Mouse (Mus musculus) cerebellum, adult (tissue): ENCODE measurements around the gene Best1.

Source experiments
- ATAC-seq: cut with Nextera tagmentation; 2 replicates; pipeline ENCODE4 v1.9.2; 2017; ENCODE audit warnings: mild to moderate bottlenecking, moderate library complexity, mixed read lengths; ENCODE audit not compliant: insufficient number of reproducible peaks, low FRiP score, low TSS enrichment

The Best1 gene

DNA sequence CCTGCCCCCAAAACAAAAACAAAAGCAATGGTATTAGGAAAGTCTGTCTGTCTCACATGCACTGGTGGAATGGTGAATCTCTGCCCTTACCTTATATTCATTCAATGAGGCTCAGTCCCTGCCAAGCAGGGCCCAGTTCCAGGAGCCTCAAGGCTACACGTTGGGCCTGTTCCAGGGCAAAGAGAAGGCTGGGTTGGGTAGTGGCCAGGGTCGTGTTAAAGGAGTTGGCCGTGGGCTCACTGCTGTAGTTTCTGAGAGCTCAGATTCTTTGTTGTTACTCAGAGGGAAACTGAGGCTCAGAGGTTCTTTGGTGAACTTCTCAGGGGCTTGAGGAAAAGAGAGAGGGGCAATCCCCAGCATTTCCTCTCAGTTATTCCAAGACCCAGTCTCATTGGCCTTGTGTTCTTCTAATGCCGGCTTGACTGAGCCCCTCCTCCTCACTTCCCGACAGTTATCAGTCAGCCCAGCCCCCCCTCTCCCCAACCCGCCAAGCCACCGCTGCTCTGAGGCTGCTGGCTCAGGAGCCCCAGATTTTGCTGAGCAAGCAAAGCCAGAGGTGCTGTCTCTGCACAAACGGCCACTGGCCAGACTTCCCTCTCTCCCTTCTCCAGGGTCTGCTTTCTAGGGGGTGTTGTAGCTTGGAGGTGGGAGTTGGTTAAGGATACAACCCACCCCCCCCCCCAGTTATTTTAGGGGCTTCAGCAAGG, 23.9 kb upstream of the Best1 start:
- ATAC-seq = no peak

DNA sequence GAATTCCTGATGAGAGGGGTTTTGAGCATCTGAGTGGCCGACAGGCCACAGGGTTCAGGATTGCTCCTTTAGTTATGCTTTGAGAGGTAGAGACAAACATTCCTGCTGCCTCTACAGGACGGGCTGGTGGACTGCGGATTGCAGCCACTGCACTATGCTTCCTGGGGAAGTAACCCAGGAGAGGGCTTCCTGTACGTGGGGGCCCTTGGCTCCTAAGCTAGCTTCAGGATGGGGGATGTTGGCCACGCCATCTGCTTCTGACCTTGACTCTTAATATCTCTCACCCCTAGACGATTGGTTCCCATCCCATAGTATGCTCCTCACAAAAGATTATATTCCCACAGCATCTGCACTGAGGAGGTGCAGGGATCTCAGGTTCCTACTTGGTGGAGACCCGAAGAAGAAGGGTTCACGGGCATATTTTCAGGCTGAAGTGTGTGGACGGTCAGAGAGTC, 21.9 kb upstream of the Best1 start:
- ATAC-seq = no peak

DNA sequence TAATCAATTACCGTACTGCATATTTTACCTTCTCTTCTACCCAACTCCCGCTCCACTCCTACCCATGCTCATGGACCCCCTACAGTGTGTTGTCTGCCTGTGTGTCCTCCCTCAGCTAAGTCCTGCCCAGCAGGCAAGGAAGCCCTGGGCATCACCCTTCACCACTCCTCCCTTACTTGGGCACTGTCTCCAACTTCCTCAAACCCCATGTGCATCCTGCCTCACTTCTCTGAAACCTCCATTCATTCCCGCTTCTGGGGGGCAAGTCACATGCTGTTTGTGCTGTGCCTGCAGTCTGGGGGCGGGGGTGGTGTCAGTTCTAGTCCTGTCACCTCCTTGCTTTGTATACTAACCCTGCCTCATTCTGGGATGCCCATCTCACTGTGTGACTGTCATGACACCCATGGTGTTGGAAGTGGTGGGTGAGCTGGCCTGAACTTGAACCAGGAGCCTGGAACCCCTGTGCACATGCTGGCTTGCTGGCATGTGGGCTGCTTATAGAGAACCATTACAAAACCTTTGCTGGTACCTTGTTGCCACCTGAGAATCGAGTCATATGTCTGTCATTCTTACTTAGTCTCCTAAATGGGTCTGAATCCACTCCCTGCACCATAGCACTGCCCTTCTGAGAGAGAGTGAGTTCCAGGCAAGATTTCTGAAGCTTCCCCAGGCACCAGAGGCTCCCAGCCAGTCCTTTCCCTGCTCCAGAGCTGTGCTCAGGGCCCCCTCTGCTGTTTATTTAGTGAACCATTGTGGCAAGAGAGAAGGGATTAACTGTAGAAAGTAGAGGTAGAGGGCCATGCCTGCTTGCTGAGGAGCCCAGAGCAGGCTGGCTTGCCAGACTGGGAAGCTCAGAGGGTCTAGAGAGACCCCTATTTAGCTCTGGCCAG, 21.2 kb upstream of the Best1 start:
- ATAC-seq = no peak

DNA sequence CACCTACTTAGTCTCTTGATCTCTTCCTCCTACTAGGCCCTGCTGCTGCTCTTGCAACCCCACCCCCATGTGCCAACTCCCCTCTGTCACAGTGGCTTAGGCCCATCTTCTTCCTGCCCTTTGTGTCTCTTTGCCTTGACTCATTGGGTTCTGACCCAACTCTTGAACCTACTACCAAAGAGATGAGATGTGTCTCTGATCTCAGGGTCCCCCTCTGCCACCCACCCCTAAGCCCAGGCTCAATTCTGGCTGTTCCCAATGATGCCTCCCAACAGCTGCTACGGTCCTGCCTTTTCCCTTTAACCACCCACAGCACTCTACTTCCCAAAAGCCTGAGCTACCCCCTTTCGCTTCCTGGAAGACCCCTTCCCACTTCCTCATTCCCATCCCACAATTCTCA, 20.5 kb upstream of the Best1 start:
- no peak for ATAC-seq

DNA sequence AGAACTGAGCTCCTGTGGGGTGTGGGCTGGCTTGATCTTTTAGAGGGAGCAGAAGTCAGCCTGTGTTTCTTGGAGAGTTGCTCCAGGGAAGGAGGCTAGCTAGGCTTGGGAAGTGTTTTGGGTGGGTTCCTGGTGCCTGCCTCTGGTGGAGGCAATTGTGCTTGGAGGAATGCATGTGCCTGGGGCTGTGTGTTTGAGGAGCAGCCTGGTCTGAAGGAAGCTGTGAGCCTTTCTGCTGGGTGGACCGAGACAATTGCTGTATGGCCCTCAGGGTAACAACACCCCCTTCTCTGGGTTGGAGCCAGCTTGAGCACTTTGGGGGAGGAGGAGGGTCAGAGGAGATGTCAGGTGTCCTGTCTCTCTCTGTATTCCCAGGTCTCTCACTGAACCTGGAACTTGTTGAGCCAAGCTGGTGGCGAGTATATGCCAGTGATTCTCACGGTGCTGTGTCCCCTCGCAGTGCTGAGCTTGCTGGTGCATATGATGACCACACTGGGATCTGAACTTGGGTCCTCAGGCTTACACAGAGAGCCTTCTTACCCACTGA, 17.9 kb upstream of the Best1 start:
- ATAC-seq = no peak

DNA sequence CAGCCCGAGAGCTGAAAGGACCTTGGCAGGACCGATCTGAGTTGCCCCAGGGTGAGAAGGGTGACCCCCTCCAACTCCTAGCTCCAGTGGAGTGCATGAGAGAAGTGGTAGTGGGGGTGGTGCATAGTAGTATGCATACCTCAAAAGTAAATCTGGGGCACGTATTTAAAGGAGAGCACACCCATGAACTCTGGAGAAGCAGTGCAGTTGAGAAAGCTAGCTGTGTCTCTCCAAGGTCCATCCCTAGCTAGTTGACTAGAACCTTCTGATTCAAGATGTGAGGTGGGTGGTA, 17.0 kb upstream of the Best1 start:
- ATAC-seq = no peak

DNA sequence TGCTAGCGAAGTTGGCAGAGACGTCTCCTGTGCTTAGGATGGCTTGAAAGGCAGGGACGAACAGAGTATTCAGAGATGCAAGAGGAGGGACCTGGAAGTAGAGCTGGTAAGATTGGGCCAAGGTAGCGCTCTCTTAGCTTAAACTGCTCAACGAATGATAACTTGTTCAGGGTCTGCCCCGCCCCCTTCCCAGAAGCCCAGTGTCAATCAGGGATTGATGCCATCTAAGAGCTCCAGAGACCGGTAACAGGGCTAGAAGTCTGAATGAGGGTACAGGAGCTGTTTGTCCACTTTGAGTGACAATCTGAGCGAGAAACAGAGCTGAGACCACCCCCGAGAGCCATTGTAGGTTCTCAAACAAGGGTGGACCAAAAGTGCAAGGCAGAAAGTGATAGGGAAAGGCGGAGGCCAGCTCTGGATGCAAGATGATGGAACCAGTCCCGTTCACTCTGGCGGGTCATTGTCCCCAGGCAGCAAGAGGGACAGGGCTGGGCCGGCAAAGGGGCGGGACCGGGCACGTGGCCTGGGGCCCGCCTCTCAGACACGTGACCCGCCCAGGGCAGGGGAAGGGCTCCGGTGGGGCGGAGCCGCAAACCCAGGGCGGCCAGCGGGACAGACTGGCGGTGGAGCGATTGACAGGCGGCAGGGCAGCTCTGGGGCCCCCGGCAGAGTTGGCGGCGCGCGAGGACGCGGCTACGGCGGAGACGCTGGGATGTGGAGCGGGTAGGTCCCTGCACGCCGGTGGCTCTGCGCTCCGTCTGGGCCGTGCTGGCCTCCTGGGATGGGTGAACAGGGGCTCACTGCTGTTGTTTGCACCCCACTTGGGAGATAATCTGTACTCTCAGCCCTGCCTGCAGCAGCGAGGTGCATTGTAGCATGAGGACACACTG, 16.4 kb upstream of the Best1 start:
- ATAC-seq = peak; percentile 77

DNA sequence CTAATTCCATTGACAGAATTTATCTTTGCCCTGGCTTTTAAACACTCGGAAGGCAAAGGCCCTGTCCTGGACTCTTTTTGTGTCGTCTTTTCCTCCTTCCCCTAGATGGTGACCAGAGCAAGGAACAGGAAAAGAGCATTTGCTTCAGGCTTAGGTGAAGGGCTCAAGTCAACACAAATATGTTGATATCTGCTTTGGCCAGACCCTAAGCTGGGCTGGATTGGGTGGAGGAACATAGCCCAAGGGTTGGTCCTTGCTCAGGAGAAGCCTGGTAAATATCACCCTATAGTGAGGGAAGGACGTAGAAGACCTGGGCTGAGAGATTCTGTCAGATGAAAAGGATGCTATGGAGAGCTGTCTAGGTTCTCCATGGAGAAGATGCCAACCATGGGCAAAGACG, 14.7 kb upstream of the Best1 start:
- no peak for ATAC-seq

DNA sequence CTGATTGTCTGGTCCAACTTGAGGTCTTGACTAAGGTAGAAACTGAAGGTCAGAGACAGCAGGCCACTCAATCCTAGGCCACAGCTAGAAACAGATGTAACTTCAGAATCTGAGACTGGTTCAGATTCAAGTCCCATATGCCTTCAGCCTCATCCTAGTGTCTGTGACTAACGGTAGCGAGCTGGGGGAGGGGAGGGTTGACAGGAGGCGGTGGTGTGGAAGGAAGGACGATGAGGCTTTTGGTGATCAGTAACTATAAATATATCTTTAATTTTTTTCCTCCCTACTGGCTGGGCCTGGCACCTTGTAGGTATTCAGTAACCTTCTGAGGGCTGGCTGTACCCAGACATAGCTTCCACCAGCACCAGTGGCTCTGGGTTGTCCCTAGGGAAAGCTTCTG, 14.0 kb upstream of the Best1 start:
- ATAC-seq = no peak

DNA sequence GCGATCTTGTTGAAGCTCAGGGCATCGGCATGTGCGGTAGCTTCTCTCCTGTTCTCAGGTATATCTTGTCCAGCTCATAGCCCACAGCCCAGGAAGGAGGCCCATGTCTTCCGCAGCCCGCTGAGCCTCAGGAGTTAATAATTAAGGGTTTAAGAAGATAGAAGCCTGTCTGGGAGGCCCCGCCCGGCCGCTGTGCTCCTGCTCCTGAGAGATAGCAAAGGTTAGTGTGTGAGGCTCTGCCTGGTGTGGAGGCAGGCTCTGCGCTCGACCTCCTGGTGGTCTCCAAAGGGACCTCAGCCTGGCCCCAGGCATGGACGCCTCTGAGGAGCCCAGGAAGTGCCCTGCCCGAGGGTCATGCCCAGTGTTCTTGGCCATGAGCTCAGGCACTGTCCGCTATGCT, 13.4 kb upstream of the Best1 start:
- no peak for ATAC-seq

DNA sequence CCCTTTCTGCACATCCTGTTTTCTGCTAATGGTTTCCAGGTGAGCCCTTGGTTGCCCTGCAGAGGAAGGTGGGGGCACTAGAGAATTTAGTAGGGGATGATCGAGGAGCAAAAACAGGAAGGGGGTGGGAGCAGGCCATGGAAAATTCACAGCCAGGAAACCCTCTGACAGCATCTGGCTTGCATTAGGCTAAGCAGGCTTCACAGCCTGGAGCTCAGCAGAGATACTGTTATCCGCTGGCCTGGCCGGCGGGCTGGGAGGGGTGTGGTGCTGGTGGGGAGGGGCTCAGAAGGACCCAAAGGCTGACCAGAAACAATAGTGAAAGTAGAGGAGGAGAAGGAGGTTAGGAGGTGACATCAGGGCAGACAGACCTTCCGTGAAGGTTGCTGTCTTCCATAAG, 12.5 kb upstream of the Best1 start:
- ATAC-seq = no peak

DNA sequence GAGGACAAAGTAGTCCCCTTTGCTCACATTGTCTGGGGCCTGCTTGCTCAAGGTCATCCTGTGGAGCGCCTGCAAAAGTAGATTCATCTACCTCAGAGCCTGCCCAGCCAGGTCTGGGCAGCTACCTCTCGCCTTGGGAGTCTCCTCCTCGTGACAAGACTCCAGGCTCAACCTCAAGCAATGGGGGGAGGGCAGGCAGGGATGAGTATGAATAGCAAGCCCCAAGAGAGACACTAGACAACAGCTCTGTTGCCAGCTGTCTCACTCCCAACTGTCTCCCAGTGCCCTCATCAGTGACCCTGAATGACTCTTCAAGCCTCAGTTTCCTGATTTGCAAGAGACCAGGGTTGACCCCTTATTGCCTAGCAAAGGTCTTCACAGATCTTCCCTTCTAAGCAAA, 11.9 kb upstream of the Best1 start:
- no peak for ATAC-seq

DNA sequence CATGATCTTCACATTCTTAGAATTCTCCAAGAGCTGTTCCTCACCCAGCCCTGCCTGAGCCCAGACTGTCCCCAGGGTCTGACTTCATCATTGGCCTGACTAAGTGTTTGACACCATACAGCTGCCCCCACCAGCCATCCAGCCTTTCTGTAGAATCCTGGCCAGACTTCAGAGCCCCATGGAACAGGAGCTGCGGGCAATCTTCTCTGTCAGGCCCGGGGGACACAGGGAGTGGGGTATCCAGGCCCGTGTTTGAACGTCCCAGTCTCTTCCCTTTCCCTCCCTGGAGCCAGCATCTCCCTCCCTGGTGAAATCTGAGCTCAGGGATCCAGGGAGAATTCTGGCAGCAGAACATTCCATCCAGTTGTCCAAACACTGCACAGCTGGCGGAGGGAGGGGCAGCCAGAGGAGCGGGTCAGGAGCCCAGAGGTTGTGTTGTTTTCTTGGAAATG, 11.4 kb upstream of the Best1 start:
- ATAC-seq = no peak

DNA sequence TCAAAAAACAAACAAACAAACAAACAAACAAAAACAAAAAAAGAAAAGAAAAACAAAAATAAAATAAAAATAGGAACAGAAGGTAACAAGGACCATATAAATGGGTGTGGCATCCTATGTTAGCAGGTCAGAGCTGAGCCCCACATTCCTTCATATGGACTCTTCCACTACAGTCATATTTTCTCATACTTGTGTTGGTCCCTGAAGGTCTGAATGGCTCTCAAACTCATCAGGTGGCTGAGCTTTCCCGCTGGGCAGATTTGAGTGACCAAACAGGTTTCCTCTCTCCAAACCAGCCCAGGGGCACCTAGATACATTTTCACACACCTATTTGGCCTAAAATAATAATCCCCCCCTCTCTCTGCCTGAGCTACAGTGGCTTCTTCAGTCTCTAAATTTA, 10.0 kb upstream of the Best1 start:
- ATAC-seq = no peak

DNA sequence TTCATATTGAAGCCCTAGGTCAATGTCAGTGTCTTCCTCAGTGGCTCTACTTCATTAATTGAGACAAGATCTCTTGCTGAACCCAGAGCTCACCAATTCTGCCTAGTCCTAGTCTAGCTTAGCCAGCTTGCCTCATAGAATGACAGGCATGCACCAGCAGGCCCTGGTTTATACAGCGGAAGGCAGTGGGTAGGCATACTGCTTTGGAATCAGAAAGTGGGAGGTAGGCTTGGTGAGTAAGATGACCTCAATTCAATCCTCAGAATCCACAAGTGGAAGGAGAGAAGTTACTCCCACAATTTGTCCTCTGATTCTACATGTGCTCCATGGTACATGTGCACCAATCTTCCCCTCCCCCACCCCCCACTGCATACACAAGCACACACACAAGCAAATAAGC, 2.3 kb upstream of the Best1 start:
- no peak for ATAC-seq

DNA sequence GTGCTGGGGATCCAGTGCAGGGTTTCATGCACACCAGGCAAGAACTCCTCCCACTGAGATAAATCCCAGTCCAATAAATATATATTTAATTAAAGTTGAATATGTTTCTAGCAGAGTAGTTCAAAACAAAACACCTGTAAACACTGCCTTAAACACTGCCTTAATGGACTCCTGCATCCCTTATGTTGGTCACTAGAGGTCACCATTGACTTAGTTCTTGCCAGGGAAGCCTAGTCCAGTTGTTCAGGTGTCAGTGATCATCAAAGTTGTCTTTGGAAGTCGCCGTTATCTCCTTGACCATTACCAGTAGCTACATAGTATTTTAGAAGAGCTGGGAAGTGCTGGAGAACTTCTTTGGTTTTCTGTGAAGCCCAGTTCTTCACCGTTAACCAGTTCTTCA, 1.1 kb downstream of the Best1 start:
- ATAC-seq = no peak

DNA sequence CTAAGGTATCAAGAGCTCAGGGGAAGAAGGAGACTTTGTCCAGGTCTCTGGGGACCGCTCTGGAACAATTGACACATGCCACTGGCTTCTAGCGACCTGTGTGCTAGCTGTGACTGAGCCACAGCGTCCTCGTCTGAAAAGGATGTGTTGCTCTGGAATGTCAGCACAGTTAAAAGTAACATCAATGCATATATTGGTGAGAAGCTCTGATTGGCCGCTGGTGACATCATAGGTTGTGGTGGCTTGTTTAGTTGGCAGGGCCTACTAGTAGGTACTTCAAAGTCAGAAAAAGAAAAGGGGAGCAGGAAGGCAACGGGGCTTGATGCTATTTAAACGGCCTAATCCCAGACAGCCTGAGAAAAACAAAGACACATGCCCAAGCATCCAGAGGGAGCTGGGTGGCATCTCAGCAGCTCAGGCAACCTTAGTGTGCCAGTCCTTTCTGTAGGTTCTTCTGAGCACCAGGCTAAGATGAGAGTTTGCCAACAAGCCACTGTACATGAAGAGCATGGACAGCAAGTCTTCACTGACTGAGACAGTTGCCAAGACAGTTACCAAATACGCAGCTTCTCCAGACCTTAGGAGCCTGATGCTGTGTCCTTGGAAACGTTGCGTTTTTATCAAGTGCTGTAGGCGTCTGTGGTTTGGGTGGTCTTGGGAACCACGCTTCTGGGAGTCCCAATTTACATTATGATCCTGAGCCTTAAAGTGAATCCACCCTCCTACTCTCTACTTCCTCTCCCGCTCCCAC, 2.5 kb downstream of the Best1 start:
- no peak for ATAC-seq

DNA sequence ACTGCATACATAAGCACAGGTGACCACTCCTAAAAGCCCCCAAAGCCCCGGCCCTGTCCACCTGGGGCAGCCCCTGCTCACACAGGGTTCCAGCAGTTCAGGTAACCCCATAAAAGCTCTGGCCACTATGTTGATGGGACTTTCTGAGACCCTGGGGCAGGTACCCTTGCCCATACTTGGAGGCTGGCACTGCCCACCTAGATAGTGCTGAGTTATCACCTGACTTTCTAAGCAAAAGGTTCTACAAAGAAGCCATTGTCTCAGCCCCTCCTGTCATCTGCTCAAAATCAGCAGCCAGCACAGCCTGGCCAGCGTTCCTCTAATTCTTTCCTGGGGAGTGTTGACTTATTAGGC, 3.4 kb downstream of the Best1 start:
- no peak for ATAC-seq

DNA sequence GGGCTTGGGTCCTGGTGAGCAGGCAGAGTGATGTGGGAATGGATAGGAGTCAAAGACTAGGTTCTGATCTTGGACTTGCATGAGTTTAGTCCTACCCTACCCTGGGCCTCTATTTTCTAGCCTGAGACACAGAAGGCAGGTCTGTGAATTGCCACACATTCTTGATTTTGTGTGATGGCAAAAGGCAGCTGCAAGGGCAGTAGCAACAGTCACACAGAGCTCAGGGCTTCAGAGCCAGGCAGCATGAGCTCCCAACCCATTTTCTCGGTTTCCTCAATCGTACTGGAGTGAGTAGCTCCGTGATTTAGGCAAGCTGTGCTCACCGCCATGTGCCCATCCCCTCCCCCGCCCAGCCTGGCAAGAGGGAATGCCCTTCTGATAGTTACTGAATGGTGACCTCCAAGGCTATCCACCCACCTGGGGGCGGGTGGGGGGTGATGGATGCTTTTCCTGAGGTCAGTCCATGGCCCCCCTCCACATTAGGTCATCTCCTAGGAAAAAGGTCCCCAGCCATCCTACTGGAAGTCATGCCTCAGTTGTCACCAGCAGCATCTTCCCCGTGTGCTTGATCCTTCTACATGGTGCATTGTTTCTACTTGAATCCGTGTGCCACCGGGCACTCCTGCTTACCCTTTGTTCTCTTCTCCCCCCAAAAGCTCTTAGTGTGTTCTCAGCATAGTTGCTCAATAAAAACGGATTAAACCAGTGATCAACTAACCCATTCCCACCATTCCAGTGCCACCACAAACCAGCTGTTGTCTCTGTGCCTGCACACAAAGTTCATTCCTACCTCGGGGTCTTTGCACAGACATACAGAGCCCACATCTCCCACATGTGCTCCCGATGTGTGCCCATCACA, 4.0 kb downstream of the Best1 start:
- ATAC-seq = no peak
